Mouse (Mus musculus): Measurements from ENCODE around the gene Chid1. TPM values are rescaled to one million over a fixed set of nuclear protein-coding genes. Genes with fewer than 3 reads are reported as not detected.
A peak's percentile ranks its signal among the peaks of the same experiment; 100 is the strongest.
"Not testable (repeated sequence)": the region's sequence is repeated elsewhere in the genome, so short reads cannot be mapped to it uniquely, and the experiment has no call there.

Chid1 gene
- total RNA-seq, 2 experiments from 2014 or later: 59.2 to 72.0 TPM

DNA sequence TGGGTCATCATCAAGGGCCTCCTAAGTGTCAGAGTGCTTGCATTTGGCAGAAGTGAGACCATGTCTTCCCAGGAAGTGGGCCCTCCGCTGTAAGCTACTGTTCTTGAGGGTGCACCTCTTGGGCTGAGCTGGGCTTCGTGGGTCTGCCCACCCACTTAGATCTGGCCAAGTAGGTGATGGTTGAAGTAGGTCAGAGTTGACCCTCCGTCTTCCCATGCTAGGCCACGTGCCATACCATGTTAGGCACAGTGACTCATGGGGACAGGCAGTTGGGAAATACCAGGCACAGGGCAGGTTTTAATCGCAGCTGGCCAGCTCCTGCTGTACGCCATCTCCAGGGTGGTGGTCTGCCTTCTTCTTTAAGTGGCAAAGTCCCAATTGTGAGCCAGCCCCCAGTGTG is 82.9 kb downstream of the Chid1 start:
- TF ChIP-seq CTCF (IDR thresholded peaks at IDR 0.05): no peak
- no peak overlapping the region for H3K27ac ChIP-seq
- no peak overlapping the region for H3K4me3 ChIP-seq
- intact Hi-C loops (cut with DNase I): no loop called here
- DNase-seq (ENCODE audit: extremely low spot score in 1 of 2, low spot score in 2 of 2): no peak

DNA sequence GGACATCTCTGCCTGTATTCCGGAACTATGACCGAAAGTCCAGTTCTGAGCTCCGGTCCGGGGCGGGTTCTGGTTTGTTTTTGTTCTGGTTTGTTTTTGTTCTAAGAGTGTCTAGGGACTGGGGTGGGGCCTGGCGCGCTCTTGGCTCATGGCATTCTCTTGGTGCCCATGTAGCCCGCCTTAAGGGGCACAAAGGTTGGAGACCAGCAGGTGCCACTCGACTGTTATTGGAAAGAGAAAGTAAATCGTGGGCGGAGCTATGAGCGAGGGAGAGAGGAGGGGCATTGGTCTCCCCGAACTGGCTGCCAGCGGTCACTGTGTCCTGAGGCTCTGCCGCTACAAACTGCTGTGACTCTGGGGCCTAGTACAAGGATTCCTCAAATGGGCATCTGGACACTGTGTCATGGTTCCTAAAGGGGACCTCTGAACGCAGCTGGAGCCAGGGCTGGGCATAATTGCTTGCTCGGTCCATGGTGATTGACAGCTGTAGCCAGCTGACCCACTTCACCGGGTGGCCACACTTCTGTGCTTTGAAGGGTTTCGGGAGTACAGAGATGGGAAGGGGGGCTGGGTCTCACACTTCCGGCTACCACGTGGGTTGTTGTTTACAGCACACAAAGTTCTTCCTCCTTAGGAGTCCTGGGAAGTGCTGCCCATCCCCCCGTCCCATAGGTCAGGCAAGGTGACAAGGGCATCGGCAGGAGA is 83.9 kb downstream of the Chid1 start:
- intact Hi-C loops (cut with DNase I): no loop called here
- peak overlapping the region; percentile 76 for H3K27ac ChIP-seq
- no peak for TF ChIP-seq CTCF (IDR thresholded peaks at IDR 0.05)
- H3K4me3 ChIP-seq: peak overlapping the region; percentile 88
- no peak for DNase-seq (ENCODE audit: extremely low spot score in 1 of 2, low spot score in 2 of 2)

DNA sequence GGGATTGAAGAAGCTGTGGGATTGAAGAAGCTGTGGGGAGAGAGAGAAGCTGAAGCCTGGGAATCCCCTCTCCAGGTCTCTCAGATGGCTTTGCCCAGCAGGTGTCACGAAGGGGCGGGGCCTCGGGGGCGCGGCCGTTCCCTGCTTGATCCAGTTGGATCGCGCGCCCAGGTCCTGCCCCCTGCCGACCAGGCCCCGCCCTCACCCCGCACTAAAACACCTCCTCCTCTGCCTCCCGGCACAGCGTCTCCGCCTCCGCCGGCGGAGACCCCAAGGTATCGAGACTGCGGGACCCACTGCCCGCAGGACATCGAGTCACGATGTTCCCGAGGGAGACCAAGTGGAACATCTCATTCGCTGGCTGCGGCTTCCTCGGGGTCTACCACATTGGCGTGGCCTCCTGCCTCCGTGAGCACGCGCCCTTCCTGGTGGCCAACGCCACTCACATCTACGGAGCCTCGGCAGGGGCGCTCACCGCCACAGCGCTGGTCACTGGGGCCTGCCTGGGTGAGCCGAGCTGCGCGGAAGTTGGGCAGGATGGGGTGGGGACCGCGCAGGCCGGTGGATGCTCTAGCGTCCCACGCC is 84.6 kb downstream of the Chid1 start, which contains the start of gene Pnpla2:
Gene Pnpla2, plus strand, starts transcription at position 232 of the 585 bp plus-strand sequence.
- peak within 1 kb of the TSS; percentile 76 for H3K27ac ChIP-seq
- H3K4me3 ChIP-seq: peak within 1 kb of the TSS; percentile 88
- peak; percentile 88 to 91 for DNase-seq (ENCODE audit: extremely low spot score in 1 of 2, low spot score in 2 of 2)
- TF ChIP-seq CTCF (IDR thresholded peaks at IDR 0.05): peak; percentile 13
- intact Hi-C loops (cut with DNase I): no loop called here

DNA sequence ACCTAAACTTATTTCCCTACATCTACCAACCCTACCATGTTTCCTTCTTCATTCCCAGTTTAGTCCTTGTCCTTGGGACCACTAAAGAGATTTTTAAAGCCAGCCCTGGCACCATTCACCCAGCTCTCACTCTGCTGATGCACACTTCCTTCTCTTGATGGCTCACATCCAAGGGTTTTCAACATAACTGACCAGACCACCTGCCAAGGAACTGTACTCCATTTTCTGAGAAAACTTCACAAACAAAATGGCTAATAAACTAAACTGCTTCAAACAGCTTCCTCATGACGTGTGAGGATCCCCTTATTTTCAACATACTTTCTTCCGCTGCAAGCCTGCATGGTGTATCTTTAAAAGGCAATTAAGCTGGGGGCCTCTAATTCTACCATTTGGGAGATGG is 86.0 kb downstream of the Chid1 start:
- no peak overlapping the region for H3K4me3 ChIP-seq
- intact Hi-C loops (cut with DNase I): no loop called here

DNA sequence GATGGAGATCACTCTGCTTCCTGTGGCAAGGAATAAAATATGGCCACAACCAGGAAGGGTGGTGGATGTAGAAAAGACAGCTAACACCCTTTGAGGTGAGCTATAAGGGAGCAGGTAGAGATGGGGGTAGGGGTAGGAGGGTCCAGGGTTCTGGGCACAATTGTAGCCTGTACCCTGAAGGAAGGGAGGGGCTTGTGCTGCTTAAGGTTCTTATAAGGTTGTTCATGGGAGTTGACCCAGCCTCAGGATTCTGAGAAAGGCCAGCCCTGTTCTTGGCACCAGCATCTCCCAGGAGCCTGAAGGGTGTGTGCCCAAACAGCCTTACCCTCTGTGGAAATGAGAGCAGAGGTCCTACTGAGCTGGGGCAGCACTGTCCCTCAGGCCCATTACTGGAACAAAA is 87.7 kb downstream of the Chid1 start:
- DNase-seq (ENCODE audit: extremely low spot score in 1 of 2, low spot score in 2 of 2): no peak
- H3K4me3 ChIP-seq: no peak overlapping the region
- intact Hi-C loops (cut with DNase I): no loop called here
- H3K27ac ChIP-seq: no peak overlapping the region
- no peak for TF ChIP-seq CTCF (IDR thresholded peaks at IDR 0.05)

More for the DNA sequence above, 86.0 kb downstream of the Chid1 start:
- DNase-seq (ENCODE audit: extremely low spot score in 1 of 2, low spot score in 2 of 2): no peak
- no peak for TF ChIP-seq CTCF (IDR thresholded peaks at IDR 0.05)
- no peak overlapping the region for H3K27ac ChIP-seq

DNA sequence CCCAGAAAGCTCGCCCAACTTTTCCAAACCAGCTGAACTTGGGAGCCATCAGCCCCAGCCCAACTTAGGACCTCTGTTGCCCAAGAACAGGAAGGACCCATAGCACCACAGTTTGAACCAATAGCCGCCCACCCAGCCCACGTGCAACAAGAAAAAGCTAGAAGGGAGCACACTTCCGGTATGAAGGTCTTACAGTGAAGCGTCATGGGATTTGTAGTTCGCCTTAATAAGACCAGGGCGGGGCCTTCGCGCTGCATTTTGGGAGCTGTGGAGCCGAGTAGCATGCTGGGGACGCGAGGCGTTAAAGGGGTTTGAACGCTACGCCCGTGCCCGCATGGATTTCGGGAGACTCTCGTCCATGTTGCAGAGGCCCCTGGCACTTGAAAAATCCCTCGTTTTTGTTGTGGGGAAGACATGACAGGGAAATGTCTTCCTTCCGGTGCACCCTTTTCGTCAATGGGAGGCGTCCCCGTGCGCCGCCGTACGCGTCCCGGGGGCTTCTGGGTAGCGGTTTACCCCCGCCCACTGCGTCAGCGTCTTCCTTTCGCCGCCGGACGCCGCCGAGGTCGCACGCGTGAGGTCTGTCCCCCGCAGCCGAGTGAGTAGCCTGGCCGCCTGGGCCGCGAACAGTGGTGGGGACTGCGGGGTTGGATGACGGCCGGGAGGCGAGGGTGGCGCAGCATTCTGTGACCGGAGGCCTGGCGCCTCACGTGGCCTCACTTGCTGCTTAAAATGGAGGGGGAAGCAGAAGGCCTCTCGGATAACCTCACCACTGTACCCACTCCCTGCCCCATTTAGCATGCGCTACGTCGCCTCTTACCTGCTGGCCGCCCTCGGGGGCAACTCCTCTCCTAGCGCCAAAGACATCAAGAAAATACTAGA is 92.3 kb downstream of the Chid1 start, which contains the start of gene Rplp2:
Gene Rplp2, plus strand, starts transcription at position 261 of the 882 bp plus-strand sequence.
- H3K4me3 ChIP-seq: peak within 1 kb of the TSS; percentile 91
- DNase-seq (ENCODE audit: extremely low spot score in 1 of 2, low spot score in 2 of 2): peak; percentile 95 to 96
- peak within 1 kb of the TSS; percentile 99 for H3K27ac ChIP-seq
- TF ChIP-seq CTCF (IDR thresholded peaks at IDR 0.05): no peak
- intact Hi-C loops (cut with DNase I): no loop called here

DNA sequence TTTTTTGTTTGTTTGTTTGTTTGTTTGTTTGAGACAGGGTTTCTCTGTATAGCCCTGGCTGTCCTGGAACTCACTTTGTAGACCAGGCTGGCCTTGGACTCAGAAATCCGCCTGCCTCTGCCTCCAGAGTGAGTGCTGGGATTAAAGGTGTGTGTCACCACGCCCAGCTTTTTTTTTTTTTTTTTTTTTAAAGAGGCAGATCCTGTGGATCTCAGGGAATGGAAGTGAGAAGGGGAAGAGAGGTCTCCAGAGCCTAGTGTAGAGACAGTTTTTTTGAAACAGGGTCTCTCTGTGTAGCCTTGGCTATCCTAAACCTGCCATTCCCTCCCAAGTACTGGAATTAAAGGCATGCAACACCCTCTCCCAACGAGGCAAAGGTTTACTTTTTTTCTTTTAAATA is 93.3 kb downstream of the Chid1 start:
- peak overlapping the region; percentile 91; the same call in 1 of the 2 replicates for H3K4me3 ChIP-seq
- intact Hi-C loops (cut with DNase I); DNase-seq (ENCODE audit: extremely low spot score in 1 of 2, low spot score in 2 of 2); H3K27ac ChIP-seq: not testable (repeated sequence)

DNA sequence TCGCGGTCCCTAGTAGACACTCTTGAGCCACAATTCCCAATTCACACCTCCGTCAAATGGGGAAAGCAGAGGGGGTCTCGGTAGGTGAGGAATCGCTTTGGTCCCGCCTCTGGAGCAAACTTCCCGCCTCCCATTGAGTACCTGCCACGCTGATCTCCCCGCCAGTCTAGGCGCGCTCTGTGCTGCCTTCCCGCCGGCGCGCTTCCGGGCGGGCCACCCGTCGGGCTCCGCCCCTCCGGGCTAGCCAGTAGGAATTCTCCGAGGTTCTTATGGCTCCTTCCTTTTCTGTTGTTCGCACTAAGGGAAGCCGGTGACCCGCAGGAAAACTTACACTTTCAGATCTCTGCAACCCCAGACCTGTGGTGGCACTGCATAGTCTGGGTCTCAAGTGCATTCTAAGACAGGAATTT is 95.8 kb downstream of the Chid1 start, which contains the start of gene Pidd1:
Gene Pidd1, minus strand, starts transcription at position 198 of the 410 bp plus-strand sequence.
- TF ChIP-seq CTCF (IDR thresholded peaks at IDR 0.05): no peak
- peak within 1 kb of the TSS; percentile 39 for H3K4me3 ChIP-seq
- intact Hi-C loops (cut with DNase I): no loop called here
- no peak for DNase-seq (ENCODE audit: extremely low spot score in 1 of 2, low spot score in 2 of 2)
- no peak within 1 kb of the TSS for H3K27ac ChIP-seq

Other genes with a start within 250 kb of the Chid1 start
- gene Drd4, start 247.9 kb downstream of the Chid1 start, total RNA-seq (2021): under 1 TPM; 0.27 to 0.44 TPM
- gene Deaf1, start 212.2 kb downstream of the Chid1 start, total RNA-seq (2021): 10 to 100 TPM; 63.1 to 63.8 TPM
- gene Tmem80, start 212.1 kb downstream of the Chid1 start, total RNA-seq (2021): 10 to 100 TPM; 33.3 to 34.9 TPM
- gene Eps8l2, start 201.0 kb downstream of the Chid1 start, total RNA-seq (2021): 1 to 10 TPM; 3.6 to 5.3 TPM
- 10 to 100 TPM; 87.5 to 90.9 TPM for gene Taldo1, start 147.7 kb downstream of the Chid1 start, total RNA-seq (2021)
- 10 to 100 TPM; 38.9 to 46.5 TPM for gene Gatd1, start 125.7 kb downstream of the Chid1 start, total RNA-seq (2021)
- gene Cend1, start 110.4 kb downstream of the Chid1 start, total RNA-seq (2021): 100 to 1,000 TPM; 279 to 288 TPM
- 100 to 1,000 TPM; 253 to 262 TPM for gene Slc25a22, start 102.0 kb downstream of the Chid1 start, total RNA-seq (2021)
- 1 to 10 TPM in 1 of 2 experiments, under 1 TPM in 1; 0.93 to 1.2 TPM for gene Pidd1, start 95.8 kb downstream of the Chid1 start, total RNA-seq (2021)
- gene Rplp2, start 92.5 kb downstream of the Chid1 start, total RNA-seq (2021): 100 to 1,000 TPM; 552 to 567 TPM
- gene Pnpla2, start 84.7 kb downstream of the Chid1 start, total RNA-seq (2021): 10 to 100 TPM; 26.0 to 31.7 TPM
- 1 to 10 TPM; 3.7 to 5.1 TPM for gene Cracr2b, start 78.8 kb downstream of the Chid1 start, total RNA-seq (2021)
- 10 to 100 TPM; 30.7 to 31.4 TPM for gene Cd151, start 72.5 kb downstream of the Chid1 start, total RNA-seq (2021)
- 10 to 100 TPM; 38.4 to 42.3 TPM for gene Polr2l, start 64.7 kb downstream of the Chid1 start, total RNA-seq (2021)
- 10 to 100 TPM; 13.7 to 14.4 TPM for gene Tspan4, start 64.6 kb downstream of the Chid1 start, total RNA-seq (2021)
- 100 to 1,000 TPM; 191 to 201 TPM for gene Ap2a2, start 22.3 kb upstream of the Chid1 start, total RNA-seq (2021)
- gene Muc6, start 115.5 kb upstream of the Chid1 start, total RNA-seq (2021): not detected
- gene Muc2, start 150.5 kb upstream of the Chid1 start, total RNA-seq (2021): under 1 TPM; 0.61 to 0.65 TPM
- gene Muc5ac, start 249.1 kb upstream of the Chid1 start, total RNA-seq (2021): not detected

All from left cerebral cortex, adult 2 months (tissue).